Mouse (Mus musculus): Measurements from ENCODE around the gene Fbxl17. TPM values are rescaled to one million over a fixed set of nuclear protein-coding genes. Genes with fewer than 3 reads are reported as not detected.

Fbxl17 gene
- total and polyA plus RNA-seq, 2 experiments from 2014 or later: 13.1 to 22.3 TPM

GRCm38 (mm10) chr17:63312330-63312729 is 187.5 kb downstream of the Fbxl17 start:
- Histone ChIP-seq H3K4me2 (ENCODE audit: low read depth, low read length) (no peak overlapping the region), H3K9me3 (ENCODE audit: low read length) (no peaks in the 10 kb centered on the region), H3K4me3 (ENCODE audit: low read length) (no peak overlapping the region), H3K27ac (no peak overlapping the region), H3K27me3 (ENCODE audit: insufficient read depth, low read length) (no peaks in the 10 kb centered on the region), H3K9ac (replicated peaks; ENCODE audit: low read length) (no peak overlapping the region), H3K36me3 (ENCODE audit: insufficient read depth, low read length) (no peaks in the 10 kb centered on the region), H3K4me1 (ENCODE audit: insufficient read depth, low read length) (peaks cover 5% of the 10 kb centered on the region)
- ATAC-seq (no peak), DNase-seq (ENCODE audit: low spot score) (no peak)
- WGBS: 82% methylated on average over 10 of the region's 10 CpGs
- TF ChIP-seq CTCF (IDR thresholded peaks at IDR 0.05; ENCODE audit: low read depth): no peak

GRCm38 (mm10) chr17:63311613-63312012 is 188.2 kb downstream of the Fbxl17 start:
- DNase-seq (ENCODE audit: low spot score): no peak
- no peaks in the 10 kb centered on the region for H3K9me3 ChIP-seq (ENCODE audit: low read length)
- H3K4me3 ChIP-seq (ENCODE audit: low read length): no peak overlapping the region
- no peak for ATAC-seq
- H3K4me2 ChIP-seq (ENCODE audit: low read depth, low read length): no peak overlapping the region
- no peaks in the 10 kb centered on the region for H3K27me3 ChIP-seq (ENCODE audit: insufficient read depth, low read length)
- no peaks in the 10 kb centered on the region for H3K36me3 ChIP-seq (ENCODE audit: insufficient read depth, low read length)
- WGBS: 85% methylated on average over 3 of the region's 3 CpGs
- H3K4me1 ChIP-seq (ENCODE audit: insufficient read depth, low read length): peaks cover 5% of the 10 kb centered on the region
- H3K27ac ChIP-seq: no peak overlapping the region
- H3K9ac ChIP-seq (replicated peaks; ENCODE audit: low read length): no peak overlapping the region
- no peak for TF ChIP-seq CTCF (IDR thresholded peaks at IDR 0.05; ENCODE audit: low read depth)

- Histone ChIP-seq H3K27me3 (ENCODE audit: insufficient read depth, low read length) (no peaks in the 10 kb centered on the region), H3K4me1 (ENCODE audit: insufficient read depth, low read length) (no peaks in the 10 kb centered on the region)
These were observed 189.8 kb downstream of the Fbxl17 start for GRCm38 (mm10) chr17:63310021-63310420.

GRCm38 (mm10) chr17:63303862-63304261 is 196.0 kb downstream of the Fbxl17 start:
- TF ChIP-seq CTCF (IDR thresholded peaks at IDR 0.05; ENCODE audit: low read depth): no peak
- H3K27ac ChIP-seq: no peak overlapping the region
- no peak for DNase-seq (ENCODE audit: low spot score)
- no peak overlapping the region for H3K4me3 ChIP-seq (ENCODE audit: low read length)
- 48% methylated on average over 4 of the region's 4 CpGs for WGBS
- H3K4me2 ChIP-seq (ENCODE audit: low read depth, low read length): no peak overlapping the region
- H3K9me3 ChIP-seq (ENCODE audit: low read length): no peaks in the 10 kb centered on the region
- ATAC-seq: no peak
- no peaks in the 10 kb centered on the region for H3K4me1 ChIP-seq (ENCODE audit: insufficient read depth, low read length)
- H3K9ac ChIP-seq (replicated peaks; ENCODE audit: low read length): no peak overlapping the region
- no peaks in the 10 kb centered on the region for H3K27me3 ChIP-seq (ENCODE audit: insufficient read depth, low read length)
- H3K36me3 ChIP-seq (ENCODE audit: insufficient read depth, low read length): no peaks in the 10 kb centered on the region

More at GRCm38 (mm10) chr17:63310021-63310420, 189.8 kb downstream of the Fbxl17 start:
- no peak for TF ChIP-seq CTCF (IDR thresholded peaks at IDR 0.05; ENCODE audit: low read depth)
- no peaks in the 10 kb centered on the region for H3K36me3 ChIP-seq (ENCODE audit: insufficient read depth, low read length)
- DNase-seq (ENCODE audit: low spot score) (no peak), ATAC-seq (no peak)
- H3K4me3 ChIP-seq (ENCODE audit: low read length): no peak overlapping the region
- no peak overlapping the region for H3K4me2 ChIP-seq (ENCODE audit: low read depth, low read length)
- H3K27ac ChIP-seq: no peak overlapping the region
- H3K9me3 ChIP-seq (ENCODE audit: low read length): no peaks in the 10 kb centered on the region
- no peak overlapping the region for H3K9ac ChIP-seq (replicated peaks; ENCODE audit: low read length)
- WGBS: 59% methylated on average over 3 of the region's 3 CpGs

GRCm38 (mm10) chr17:63301822-63302393 is 197.9 kb downstream of the Fbxl17 start:
- no peaks in the 10 kb centered on the region for H3K27me3 ChIP-seq (ENCODE audit: insufficient read depth, low read length)
- no peak overlapping the region for H3K9ac ChIP-seq (replicated peaks; ENCODE audit: low read length)
- ATAC-seq (no peak), DNase-seq (ENCODE audit: low spot score) (no peak)
- H3K4me1 ChIP-seq (ENCODE audit: insufficient read depth, low read length): no peaks in the 10 kb centered on the region
- no peaks in the 10 kb centered on the region for H3K9me3 ChIP-seq (ENCODE audit: low read length)
- no peak overlapping the region for H3K4me3 ChIP-seq (ENCODE audit: low read length)
- 47% methylated on average over 12 of the region's 12 CpGs for WGBS
- TF ChIP-seq CTCF (IDR thresholded peaks at IDR 0.05; ENCODE audit: low read depth): no peak
- H3K36me3 ChIP-seq (ENCODE audit: insufficient read depth, low read length): no peaks in the 10 kb centered on the region
- no peak overlapping the region for H3K27ac ChIP-seq
- H3K4me2 ChIP-seq (ENCODE audit: low read depth, low read length): no peak overlapping the region

- no peak overlapping the region for H3K9ac ChIP-seq (replicated peaks; ENCODE audit: low read length)
- WGBS: 44% methylated on average over 2 of the region's 2 CpGs
- no peak for ATAC-seq
- no peaks in the 10 kb centered on the region for H3K4me1 ChIP-seq (ENCODE audit: insufficient read depth, low read length)
- no peaks in the 10 kb centered on the region for H3K36me3 ChIP-seq (ENCODE audit: insufficient read depth, low read length)
- no peak for DNase-seq (ENCODE audit: low spot score)
- H3K4me2 ChIP-seq (ENCODE audit: low read depth, low read length): no peak overlapping the region
- no peak overlapping the region for H3K4me3 ChIP-seq (ENCODE audit: low read length)
- H3K9me3 ChIP-seq (ENCODE audit: low read length): no peaks in the 10 kb centered on the region
- no peak for TF ChIP-seq CTCF (IDR thresholded peaks at IDR 0.05; ENCODE audit: low read depth)
- H3K27ac ChIP-seq: no peak overlapping the region
- H3K27me3 ChIP-seq (ENCODE audit: insufficient read depth, low read length): no peaks in the 10 kb centered on the region
These were observed 204.3 kb downstream of the Fbxl17 start for GRCm38 (mm10) chr17:63295471-63295870.

- WGBS: 62% methylated on average over 3 of the region's 3 CpGs
- Histone ChIP-seq H3K9me3 (ENCODE audit: low read length) (no peaks in the 10 kb centered on the region), H3K27ac (no peak overlapping the region), H3K36me3 (ENCODE audit: insufficient read depth, low read length) (no peaks in the 10 kb centered on the region), H3K4me3 (ENCODE audit: low read length) (no peak overlapping the region), H3K4me2 (ENCODE audit: low read depth, low read length) (no peak overlapping the region), H3K4me1 (ENCODE audit: insufficient read depth, low read length) (no peaks in the 10 kb centered on the region), H3K9ac (replicated peaks; ENCODE audit: low read length) (no peak overlapping the region), H3K27me3 (ENCODE audit: insufficient read depth, low read length) (no peaks in the 10 kb centered on the region)
- DNase-seq (ENCODE audit: low spot score) (no peak), ATAC-seq (no peak)
- no peak for TF ChIP-seq CTCF (IDR thresholded peaks at IDR 0.05; ENCODE audit: low read depth)
These were observed 204.9 kb downstream of the Fbxl17 start for GRCm38 (mm10) chr17:63294961-63295360.
